Mouse (Mus musculus) megakaryocyte, embryonic 14.5 days (primary cell): ENCODE results near the gene 1700040F15Rik. TPM values are rescaled to one million over a fixed set of nuclear protein-coding genes. Genes with fewer than 3 reads are reported as not detected.
"Not testable (repeated sequence)": the region's sequence is repeated elsewhere in the genome, so short reads cannot be mapped to it uniquely, and the experiment has no call there.

ENCODE experiments used
- H3K27me3 ChIP-seq: replicated peaks from 2 replicates; pipeline ENCODE3; 2012; ENCODE audit warnings: inconsistent platforms
- H3K36me3 ChIP-seq: replicated peaks from 2 replicates; pipeline ENCODE3; 2012; ENCODE audit warnings: low read length, inconsistent platforms, mixed read lengths
- H3K4me1 ChIP-seq: 2 replicates; pipeline ENCODE4 v1.6.1; 2012; ENCODE audit warnings: inconsistent platforms
- H3K4me3 ChIP-seq: replicated peaks from 2 replicates; pipeline ENCODE3; 2012; ENCODE audit warnings: moderate library complexity, mild to moderate bottlenecking, inconsistent platforms
- H3K9me3 ChIP-seq: 2 replicates; pipeline ENCODE4 v1.6.1; 2012; ENCODE audit warnings: inconsistent platforms
- polyA plus RNA-seq: library from polyadenylated mRNA; stranded (reverse); fragments of >175 nt; gene quantifications from 2 replicates; pipeline ENCODE4 v1.2.3, GENCODE M21; 2012; ENCODE audit warnings: low replicate concordance; ENCODE audit not compliant: insufficient read depth

Gene 1700040F15Rik
- not detected in 2 replicates for polyA plus RNA-seq

DNA sequence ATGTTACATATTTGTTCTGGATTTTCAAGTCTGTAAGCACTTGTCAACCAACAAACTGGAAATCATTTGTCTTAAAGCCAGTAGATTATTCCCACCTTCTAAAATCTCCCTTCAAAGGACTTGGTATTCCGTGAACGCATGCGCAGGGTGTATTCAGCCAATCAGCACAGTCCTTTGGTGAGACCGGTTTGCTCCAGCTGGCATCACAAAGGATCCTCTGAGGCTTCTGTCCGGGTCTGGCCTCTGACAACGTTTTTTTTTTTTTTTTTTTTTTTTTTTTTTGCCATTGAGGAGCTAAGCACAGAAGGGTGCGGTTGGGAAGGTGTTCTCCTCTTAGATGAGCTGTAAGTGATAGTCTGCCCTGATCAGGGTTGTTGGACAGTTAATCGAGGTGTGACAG, at the start of gene 1700040F15Rik:
1700040F15Rik (plus strand) TSS at position 301 of the 400 bp plus-strand sequence.
- H3K27me3 ChIP-seq, H3K36me3 ChIP-seq, H3K4me3 ChIP-seq, H3K9me3 ChIP-seq, H3K4me1 ChIP-seq: not testable (repeated sequence)
